Mouse (Mus musculus): ENCODE data around the gene Katnbl1.
"Not testable (repeated sequence)": the region's sequence is repeated elsewhere in the genome, so short reads cannot be mapped to it uniquely, and the experiment has no call there.

DNA sequence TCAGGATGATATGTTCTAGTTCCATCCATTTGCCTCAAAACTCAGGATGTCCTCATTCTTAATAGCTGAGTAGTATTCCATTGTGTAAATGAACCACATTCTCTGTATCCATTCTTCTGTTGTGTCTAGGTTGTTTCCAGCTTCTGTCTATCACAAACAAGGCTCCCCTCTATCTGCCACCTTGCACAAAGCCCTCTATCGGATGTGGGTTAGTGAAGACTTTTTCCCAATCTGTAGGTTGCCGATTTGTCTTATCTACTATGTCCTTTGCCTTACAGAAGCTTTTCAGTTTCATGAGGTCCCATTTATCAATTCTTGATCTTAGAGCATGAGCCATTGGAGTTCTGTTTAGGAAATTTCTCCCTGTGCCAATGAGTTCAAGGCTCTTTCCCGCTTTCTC is 49.5 kb downstream of the Katnbl1 start:
- TF ChIP-seq CTCF (IDR thresholded peaks at IDR 0.05; ENCODE audit: control insufficient read depth, insufficient read depth, low read length); POLR2A (IDR thresholded peaks at IDR 0.05; ENCODE audit: borderline replicate concordance, control insufficient read depth, low read depth, low read length): not testable (repeated sequence)
